Mouse (Mus musculus) lung, adult 2 months (tissue): ENCODE results near the gene 4930474N05Rik. TPM values are rescaled to one million over a fixed set of nuclear protein-coding genes. Genes with fewer than 3 reads are reported as not detected.

ENCODE experiments used
- DNase-seq: peaks from one replicate; pipeline ENCODE4 v3.0.0; 2022
- H3K4me1 ChIP-seq: fragments of 200-500 bp; 2 replicates; pipeline ENCODE4 v1.6.1; 2011; ENCODE audit warnings: low read length; ENCODE audit not compliant: control insufficient read depth, insufficient read depth
- H3K4me3 ChIP-seq: fragments of 200-500 bp; replicated peaks from 2 replicates; pipeline ENCODE3; 2011; ENCODE audit warnings: low read depth, mild to moderate bottlenecking, control low read depth, low read length; ENCODE audit errors: extremely low read depth
- CTCF ChIP-seq: fragments of 200-500 bp; IDR thresholded peaks from 2 replicates; pipeline ENCODE4 v1.5.1; 2011; ENCODE audit warnings: mild to moderate bottlenecking, low read length, control low read depth; ENCODE audit not compliant: insufficient read depth
- POLR2A ChIP-seq: fragments of 200-500 bp; IDR thresholded peaks from 2 replicates; pipeline ENCODE4 v1.6.1; 2011; ENCODE audit warnings: low read depth, mild to moderate bottlenecking, control low read depth, low read length, borderline replicate concordance; ENCODE audit errors: extremely low read depth
- polyA plus RNA-seq: library from polyadenylated mRNA; depleted of rRNA; stranded (reverse); fragments of >200 nt; gene quantifications from 2 replicates; pipeline ENCODE4 v1.2.3, GENCODE M21; 2012

Gene 4930474N05Rik
- polyA plus RNA-seq, 1 experiment, result not detected

DNA sequence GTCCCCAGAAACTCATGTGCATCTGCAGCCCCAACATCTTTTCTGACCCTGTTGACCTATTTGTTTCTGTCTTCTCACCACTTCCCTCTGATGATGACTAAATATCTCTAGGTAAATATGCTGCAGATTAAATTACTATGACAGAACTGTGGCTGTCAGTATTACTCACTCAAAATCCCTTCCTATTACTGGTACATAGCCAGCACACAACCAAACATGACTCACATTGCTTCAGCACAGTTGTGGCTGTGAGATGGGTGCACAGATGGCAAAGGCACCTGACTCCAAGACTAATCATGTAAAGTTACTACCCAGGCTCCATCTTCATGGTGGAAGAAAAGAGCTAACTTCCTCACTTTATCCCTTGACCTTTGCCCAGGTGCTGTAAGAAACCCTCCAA lies 50.5 kb downstream of the 4930474N05Rik start:
- TF ChIP-seq CTCF (no peak), POLR2A (no peak)
- H3K4me3 ChIP-seq, result no peak overlapping the region
- no peaks in the 10 kb centered on the region for H3K4me1 ChIP-seq
- no peak for DNase-seq
